Mouse (Mus musculus) heart, postnatal 14 days (tissue): ENCODE results near the gene Slc35c2. TPM values are rescaled to one million over a fixed set of nuclear protein-coding genes. Genes with fewer than 3 reads are reported as not detected.
A peak's percentile ranks its signal among the peaks of the same experiment; 100 is the strongest.

Experiments used
- DNase-seq, 2 experiments: peaks; one replicate each; pipeline ENCODE4 v3.0.0; 2021 to 2022
- intact Hi-C: fragments of 180-260 bp; cut with DNase I; formaldehyde crosslinking; loops from one replicate; pipeline ENCODE4 v1.15.1; 2025
- total RNA-seq, 2 experiments: library from RNA; stranded (reverse); gene quantifications; 2 replicates each; pipeline ENCODE4 v1.2.3; 2021

Gene Slc35c2
- total RNA-seq, 2 experiments from 2014 or later, result 16.9 to 17.4 TPM

- peak; percentile 35 to 40 for DNase-seq
- intact Hi-C loops, result no loop called here
Observed at GRCm38 (mm10) chr2:165281779-165282311, 5.8 kb downstream of the Slc35c2 start.

- DNase-seq, result no peak
- intact Hi-C loops, result loop anchor here (5.0 kb wide), 2 partner anchors 42 to 317 kb away; partner anchors contain the start of gene Slc12a5
Observed at GRCm38 (mm10) chr2:165279351-165279750, 8.3 kb downstream of the Slc35c2 start.

GRCm38 (mm10) chr2:165277188-165277740 is 10.4 kb downstream of the Slc35c2 start:
- intact Hi-C loops, result loop anchor here (2.0 to 5.0 kb wide), 3 partner anchors 40 to 315 kb away; partner anchors contain the start of gene Slc12a5
- no peak for DNase-seq

- intact Hi-C loops, result loop anchor here (2.0 to 5.0 kb wide), 3 partner anchors 39 to 314 kb away; partner anchors contain the start of gene Slc12a5
Observed at GRCm38 (mm10) chr2:165275824-165276223, 11.8 kb downstream of the Slc35c2 start.

GRCm38 (mm10) chr2:165275124-165275640 is 12.5 kb downstream of the Slc35c2 start:
- intact Hi-C loops, result loop anchor here (5.0 kb wide), 2 partner anchors 38 to 313 kb away; partner anchors contain the start of gene Slc12a5
- no peak for DNase-seq

More at GRCm38 (mm10) chr2:165275824-165276223, 11.8 kb downstream of the Slc35c2 start:
- DNase-seq, result peak; percentile 71 to 78

GRCm38 (mm10) chr2:165273589-165273988 is 14.1 kb downstream of the Slc35c2 start:
- intact Hi-C loops, result loop anchor here (5.0 kb wide), 1 partner anchor 214 kb away; no protein-coding TSS in a partner anchor

GRCm38 (mm10) chr2:165271326-165271725 is 16.3 kb downstream of the Slc35c2 start:
- intact Hi-C loops, result loop anchor here (5.0 kb wide), 1 partner anchor 216 kb away; no protein-coding TSS in a partner anchor
- no peak for DNase-seq

More at GRCm38 (mm10) chr2:165273589-165273988, 14.1 kb downstream of the Slc35c2 start:
- DNase-seq, result no peak

GRCm38 (mm10) chr2:165270858-165271257 is 16.8 kb downstream of the Slc35c2 start:
- intact Hi-C loops, result loop anchor here (5.0 kb wide), 1 partner anchor 216 kb away; no protein-coding TSS in a partner anchor
- no peak for DNase-seq

GRCm38 (mm10) chr2:165266739-165267138 is 20.9 kb downstream of the Slc35c2 start:
- no peak for DNase-seq
- intact Hi-C loops, result no loop called here

- intact Hi-C loops, result no loop called here
- DNase-seq, result no peak
Observed at GRCm38 (mm10) chr2:165263861-165264260, 23.8 kb downstream of the Slc35c2 start.

GRCm38 (mm10) chr2:165262274-165262990 is 25.2 kb downstream of the Slc35c2 start:
- intact Hi-C loops, result no loop called here

GRCm38 (mm10) chr2:165259859-165260258 is 27.8 kb downstream of the Slc35c2 start:
- DNase-seq, result no peak
- intact Hi-C loops, result no loop called here

More at GRCm38 (mm10) chr2:165262274-165262990, 25.2 kb downstream of the Slc35c2 start:
- no peak for DNase-seq

- intact Hi-C loops, result no loop called here
- no peak for DNase-seq
Observed at GRCm38 (mm10) chr2:165258321-165258720, 29.3 kb downstream of the Slc35c2 start.

- no peak for DNase-seq
- intact Hi-C loops, result no loop called here
Observed at GRCm38 (mm10) chr2:165257151-165257834, 30.4 kb downstream of the Slc35c2 start.

- intact Hi-C loops, result no loop called here
Observed at GRCm38 (mm10) chr2:165256213-165256612, 31.5 kb downstream of the Slc35c2 start.

GRCm38 (mm10) chr2:165253867-165254266 is 33.8 kb downstream of the Slc35c2 start:
- intact Hi-C loops, result no loop called here
- no peak for DNase-seq

More at GRCm38 (mm10) chr2:165256213-165256612, 31.5 kb downstream of the Slc35c2 start:
- no peak for DNase-seq

GRCm38 (mm10) chr2:165253269-165253668 is 34.4 kb downstream of the Slc35c2 start:
- no peak for DNase-seq
- intact Hi-C loops, result no loop called here

- DNase-seq, result no peak
- intact Hi-C loops, result no loop called here
Observed at GRCm38 (mm10) chr2:165252801-165253200, 34.9 kb downstream of the Slc35c2 start.

GRCm38 (mm10) chr2:165252381-165252780 is 35.3 kb downstream of the Slc35c2 start:
- intact Hi-C loops, result no loop called here
- DNase-seq, result no peak

- intact Hi-C loops, result no loop called here
- DNase-seq, result no peak
Observed at GRCm38 (mm10) chr2:165250903-165251302, 36.8 kb downstream of the Slc35c2 start.
